Mouse (Mus musculus) liver, postnatal 0 days (tissue): Measurements from ENCODE around the gene Gm4553. TPM values are rescaled to one million over a fixed set of nuclear protein-coding genes. Genes with fewer than 3 reads are reported as not detected.
A peak's percentile ranks its signal among the peaks of the same experiment; 100 is the strongest.
"Not testable (repeated sequence)": the region's sequence is repeated elsewhere in the genome, so short reads cannot be mapped to it uniquely, and the experiment has no call there.

Experiments used
- ATAC-seq: fragments of 200-750 bp; cut with Nextera tagmentation; 2 replicates; pipeline ENCODE4 v1.8.0; 2017; ENCODE audit warnings: mild to moderate bottlenecking, moderate library complexity
- DNase-seq: peaks from one replicate; pipeline ENCODE4 v3.0.0-alpha.2; 2016
- H3K27ac ChIP-seq: fragments of 300-500 bp; sonication (generic); 2 replicates; pipeline ENCODE4 v1.5.1; 2014; ENCODE audit warnings: antibody characterized with exemption, moderate library complexity, mild to moderate bottlenecking, low read depth
- H3K27me3 ChIP-seq: fragments of 300-500 bp; sonication (generic); 2 replicates; pipeline ENCODE4 v1.6.1; 2014; ENCODE audit warnings: low read length, control low read depth, mixed read lengths; ENCODE audit not compliant: insufficient read depth
- H3K36me3 ChIP-seq: fragments of 300-500 bp; sonication (generic); replicated peaks from 2 replicates; pipeline ENCODE4 v1.6.1; 2014; ENCODE audit warnings: mild to moderate bottlenecking, control low read depth, low read length, moderate library complexity, mixed read lengths; ENCODE audit not compliant: insufficient read depth
- H3K4me1 ChIP-seq: fragments of 300-500 bp; sonication (generic); 2 replicates; pipeline ENCODE4 v1.6.1; 2014; ENCODE audit warnings: antibody characterized with exemption, mild to moderate bottlenecking, control low read depth; ENCODE audit not compliant: insufficient read depth
- H3K4me2 ChIP-seq: fragments of 300-500 bp; sonication (generic); 2 replicates; pipeline ENCODE4 v1.6.1; 2014; ENCODE audit warnings: low read depth, mild to moderate bottlenecking, low read length, moderate library complexity, mixed read lengths
- H3K4me3 ChIP-seq: fragments of 300-500 bp; sonication (generic); 2 replicates; pipeline ENCODE4 v1.5.1; 2014; ENCODE audit warnings: low read depth, low read length
- H3K9ac ChIP-seq: fragments of 300-500 bp; sonication (generic); replicated peaks from 2 replicates; pipeline ENCODE4 v1.6.1; 2014; ENCODE audit warnings: mild to moderate bottlenecking, moderate library complexity
- H3K9me3 ChIP-seq: fragments of 300-500 bp; sonication (generic); 2 replicates; pipeline ENCODE4 v1.6.1; 2016; ENCODE audit warnings: mild to moderate bottlenecking, control low read depth, low read length, mixed read lengths
- CTCF ChIP-seq: sonication (generic); IDR thresholded peaks from 2 replicates; pipeline ENCODE4 v1.5.1; 2016; ENCODE audit warnings: antibody characterized with exemption, low read depth
- EP300 ChIP-seq: IDR thresholded peaks from 2 replicates; pipeline ENCODE4 v1.6.1; 2016; ENCODE audit warnings: antibody characterized with exemption, low read depth, mild to moderate bottlenecking
- WGBS: fragments of 180-500 bp; shearing (Covaris S2); extraction: QIAGEN DNeasy Blood & Tissue Kit; methylation state at CpG from one replicate; pipeline ENCODE4 v1.1.7; 2014; ENCODE audit not compliant: insufficient replicate concordance; 5-methylcytosine and 5-hydroxymethylcytosine counted together
- polyA plus RNA-seq: library from polyadenylated mRNA; unstranded; fragments of >200 nt; fragmentation: Nextera tagmentation; extraction: Ambion mirVana; gene quantifications from 2 replicates; pipeline ENCODE4 v1.2.1, GENCODE M21; 2015

The Gm4553 gene
- polyA plus RNA-seq, 1 experiment from 2014 or later = not detected

DNA sequence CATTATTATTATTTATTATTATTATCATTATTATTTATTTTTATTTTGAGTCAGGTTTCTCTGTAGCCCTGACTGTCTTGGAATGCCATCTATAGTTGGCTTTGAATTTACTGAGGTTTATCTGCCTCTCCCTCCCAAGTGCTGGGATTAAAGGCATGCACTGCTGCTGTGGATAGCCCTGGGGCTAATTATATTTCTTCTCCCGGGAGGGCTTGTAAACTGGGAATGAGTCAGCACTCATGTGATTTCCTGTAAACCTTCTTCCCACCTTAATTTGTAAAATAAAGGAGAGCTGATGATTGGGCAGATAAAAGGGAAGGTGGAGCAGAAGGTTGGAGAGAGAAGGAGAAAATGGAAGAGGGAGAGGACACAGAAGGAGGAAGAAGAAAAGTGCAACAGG, 24.8 kb downstream of the Gm4553 start:
- DNase-seq = no peak
- 29% methylated on average over 1 of the region's 1 CpGs for WGBS
- Histone ChIP-seq H3K4me2 (no peak overlapping the region), H3K36me3 (no peaks in the 10 kb centered on the region), H3K27me3 (no peaks in the 10 kb centered on the region), H3K9ac (no peak overlapping the region), H3K4me1 (no peaks in the 10 kb centered on the region), H3K9me3 (no peaks in the 10 kb centered on the region), H3K27ac (no peak overlapping the region), H3K4me3 (no peak overlapping the region)
- TF ChIP-seq EP300 (no peak), CTCF (no peak)
- ATAC-seq = no peak

- not testable (repeated sequence) for H3K9ac ChIP-seq, H3K27ac ChIP-seq, H3K4me3 ChIP-seq, ATAC-seq, H3K4me1 ChIP-seq, H3K4me2 ChIP-seq, H3K9me3 ChIP-seq, DNase-seq, H3K36me3 ChIP-seq, H3K27me3 ChIP-seq
- 22% methylated on average over 2 of the region's 2 CpGs for WGBS
Measured at GRCm38 (mm10) chr7:142135934-142136333, 29.6 kb downstream of the Gm4553 start, which contains the start of gene Gm39115. Gm39115 (minus strand) TSS chr7:142136034.

DNA sequence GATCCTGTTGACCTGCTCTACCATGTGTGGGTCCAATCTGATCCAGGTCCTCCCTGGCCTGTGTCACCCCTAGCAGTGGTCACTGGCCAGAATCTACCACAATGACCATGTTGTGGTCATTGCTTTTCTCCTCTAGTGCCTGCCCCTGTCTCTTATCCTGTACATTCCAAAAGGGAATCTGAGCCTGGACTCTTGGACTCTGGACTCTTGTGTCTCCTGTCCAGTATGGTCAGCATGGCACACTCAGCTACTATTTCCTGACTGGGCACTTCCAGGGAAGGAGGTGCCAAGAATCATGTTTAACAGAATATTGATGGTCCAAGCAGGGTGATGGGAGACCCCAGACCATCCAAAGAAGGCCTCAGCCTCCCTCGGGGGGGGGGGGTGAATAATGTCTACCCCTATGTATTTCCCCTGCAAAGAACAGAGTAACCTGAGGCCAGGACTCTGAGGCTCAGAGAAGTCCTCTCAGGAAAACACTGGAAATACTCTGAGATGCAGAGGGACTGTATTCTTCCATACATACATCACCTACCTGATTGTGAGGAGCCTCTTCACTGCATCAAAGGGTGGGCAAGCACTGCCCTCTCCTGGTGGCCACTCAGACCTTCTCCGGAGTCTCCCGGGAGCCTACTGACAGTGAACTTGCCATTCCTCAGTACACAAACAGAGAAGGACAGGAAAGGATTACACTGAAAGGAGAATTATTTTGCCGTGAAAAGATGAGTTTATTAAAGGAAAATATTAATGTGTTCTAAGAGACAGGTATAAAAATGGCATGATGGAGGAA, 31.1 kb downstream of the Gm4553 start:
- Histone ChIP-seq H3K36me3 (no peaks in the 10 kb centered on the region), H3K9ac (no peak overlapping the region), H3K9me3 (no peaks in the 10 kb centered on the region), H3K27ac (no peak overlapping the region), H3K27me3 (no peaks in the 10 kb centered on the region; the same call in 1 of the 2 replicates), H3K4me3 (no peak overlapping the region), H3K4me2 (no peak overlapping the region), H3K4me1 (no peaks in the 10 kb centered on the region)
- 40% methylated on average over 4 of the region's 4 CpGs for WGBS
- ATAC-seq = 0 out of 2 replicates have a peak, but pooled peaks have one; percentile 36
- no peak for DNase-seq
- no peak for TF ChIP-seq EP300
- peak; percentile 44 for TF ChIP-seq CTCF

DNA sequence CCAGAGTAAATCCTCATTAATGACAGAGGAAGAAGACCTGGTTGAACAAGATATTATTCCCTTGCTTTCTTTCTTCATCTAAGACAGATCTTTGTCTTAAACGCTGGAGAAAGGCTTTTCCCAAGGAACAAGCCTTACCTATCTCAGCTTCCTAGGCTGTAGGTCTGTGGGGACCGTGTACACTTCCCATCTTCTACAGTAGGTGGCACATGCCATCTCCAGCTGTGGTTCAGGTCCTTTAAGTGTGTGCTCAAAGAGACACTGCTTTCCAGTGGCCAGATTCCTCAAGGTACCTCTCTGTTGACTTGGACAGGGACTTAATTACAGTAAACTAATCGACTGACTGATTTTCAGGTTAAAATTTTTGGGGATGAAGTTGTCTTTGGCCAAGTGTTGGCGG, 36.7 kb downstream of the Gm4553 start:
- DNase-seq (no peak), ATAC-seq (no peak)
- Histone ChIP-seq H3K27ac (no peak overlapping the region), H3K4me3 (no peak overlapping the region), H3K27me3 (no peaks in the 10 kb centered on the region; the same call in 1 of the 2 replicates), H3K9ac (no peak overlapping the region), H3K4me2 (no peak overlapping the region), H3K4me1 (no peaks in the 10 kb centered on the region), H3K36me3 (no peaks in the 10 kb centered on the region), H3K9me3 (no peaks in the 10 kb centered on the region)
- TF ChIP-seq CTCF (0 out of 2 replicates have a peak, but pooled peaks have one; percentile 16), EP300 (no peak)
- 45% methylated on average over 4 of the region's 4 CpGs for WGBS

DNA sequence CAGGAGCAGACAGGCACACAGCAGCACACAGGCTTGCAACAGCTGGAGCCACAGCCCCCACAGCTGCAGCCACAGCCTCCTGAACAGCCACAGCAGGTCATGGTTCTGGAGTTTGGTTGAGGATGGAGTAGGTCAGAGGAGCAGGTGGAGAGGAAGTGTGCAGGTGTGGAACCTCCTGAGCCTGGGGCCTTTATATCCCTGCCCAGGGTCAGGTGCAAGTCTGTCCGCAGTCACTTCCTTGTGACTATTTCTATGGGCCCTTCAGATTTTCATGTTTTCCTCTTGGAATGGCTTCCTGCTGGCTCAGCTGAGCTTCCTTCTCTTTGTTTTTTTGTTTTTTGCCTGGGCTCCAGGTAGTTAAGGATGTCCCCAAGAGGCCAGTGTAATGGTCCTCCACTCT, 44.9 kb downstream of the Gm4553 start, which contains the start of gene Gm45618:
Gm45618 (minus strand) TSS at position 101 of the 400 bp plus-strand sequence.
- WGBS = 95% methylated on average over 1 of the region's 1 CpGs
- H3K9me3 ChIP-seq, H3K9ac ChIP-seq, H3K27me3 ChIP-seq, H3K4me1 ChIP-seq, H3K4me2 ChIP-seq, H3K27ac ChIP-seq, H3K4me3 ChIP-seq, H3K36me3 ChIP-seq, ATAC-seq, DNase-seq: not testable (repeated sequence)

DNA sequence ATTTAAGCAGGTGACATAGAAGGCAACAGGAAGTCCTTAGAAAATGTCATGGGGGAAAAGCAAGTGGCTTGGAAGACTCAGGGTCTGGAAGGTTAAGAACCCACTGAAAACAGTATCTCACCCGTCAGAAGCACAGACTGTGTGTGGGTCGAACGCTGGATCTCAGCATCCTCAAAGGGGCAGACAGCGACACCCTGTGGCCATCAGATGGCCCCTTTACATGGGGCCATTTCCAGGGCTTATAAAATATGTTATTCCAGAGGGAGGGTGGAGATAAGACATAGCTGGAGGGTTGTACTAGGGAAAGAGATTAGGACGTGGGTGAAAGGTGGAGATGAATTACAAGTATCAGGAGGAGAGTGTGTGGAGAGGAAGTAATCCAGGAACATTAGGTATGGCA, 45.9 kb downstream of the Gm4553 start:
- Histone ChIP-seq H3K27ac (no peak overlapping the region), H3K27me3 (no peaks in the 10 kb centered on the region), H3K9me3 (no peaks in the 10 kb centered on the region), H3K4me1 (no peaks in the 10 kb centered on the region), H3K4me3 (no peak overlapping the region), H3K4me2 (no peak overlapping the region), H3K9ac (no peak overlapping the region), H3K36me3 (no peaks in the 10 kb centered on the region)
- TF ChIP-seq EP300 (no peak), CTCF (peak; percentile 61)
- 16% methylated on average over 5 of the region's 5 CpGs for WGBS
- no peak for ATAC-seq
- DNase-seq = peak; percentile 25

Other genes with a start within 250 kb of the Gm4553 start
- 15.5 and 18.7 TPM in 2 replicates for gene Tollip, start 247.2 kb downstream of the Gm4553 start, polyA plus RNA-seq
- gene Brsk2, start 216.0 kb downstream of the Gm4553 start, polyA plus RNA-seq = 0.06 and 0.13 TPM in 2 replicates
- gene Mob2, start 104.7 kb downstream of the Gm4553 start, polyA plus RNA-seq = 38.5 and 40.8 TPM in 2 replicates
- gene Dusp8, start 69.9 kb downstream of the Gm4553 start, polyA plus RNA-seq = 1.8 TPM in 2 replicates
- gene Gm45618, start 45.0 kb downstream of the Gm4553 start, polyA plus RNA-seq = not detected in 2 replicates
- gene Gm39115, start 29.7 kb downstream of the Gm4553 start, polyA plus RNA-seq = not detected in 2 replicates
- not detected in 2 replicates for gene Gm45337, start 21.1 kb downstream of the Gm4553 start, polyA plus RNA-seq
- gene Gm29735, start 8.6 kb downstream of the Gm4553 start, polyA plus RNA-seq = not detected in 2 replicates
- gene Krtap5-2, start 10.3 kb upstream of the Gm4553 start, polyA plus RNA-seq = not detected in 2 replicates
- gene Gm10153, start 24.6 kb upstream of the Gm4553 start, polyA plus RNA-seq = not detected in 2 replicates
- not detected in 2 replicates for gene Krtap5-3, start 35.6 kb upstream of the Gm4553 start, polyA plus RNA-seq
- not detected in 2 replicates for gene Gm7579, start 46.1 kb upstream of the Gm4553 start, polyA plus RNA-seq
- not detected in 2 replicates for gene Krtap5-5, start 64.2 kb upstream of the Gm4553 start, polyA plus RNA-seq
- not detected in 2 replicates for gene Gm40460, start 75.3 kb upstream of the Gm4553 start, polyA plus RNA-seq
- not detected in 2 replicates for gene Gm2431, start 92.6 kb upstream of the Gm4553 start, polyA plus RNA-seq
- gene Gm4559, start 108.6 kb upstream of the Gm4553 start, polyA plus RNA-seq = not detected in 2 replicates
- gene Krtap5-1, start 131.4 kb upstream of the Gm4553 start, polyA plus RNA-seq = not detected in 2 replicates
- not detected in 2 replicates for gene Krtap5-4, start 137.8 kb upstream of the Gm4553 start, polyA plus RNA-seq
- 2.1 and 2.2 TPM in 2 replicates for gene Ifitm10, start 208.0 kb upstream of the Gm4553 start, polyA plus RNA-seq
- not detected in 2 replicates for gene Gm49369, start 216.9 kb upstream of the Gm4553 start, polyA plus RNA-seq
- gene Ctsd, start 222.3 kb upstream of the Gm4553 start, polyA plus RNA-seq = 311 and 324 TPM in 2 replicates